Mouse (Mus musculus): ENCODE data around the gene Fam107a.

Gene Fam107a

GRCm38 (mm10) chr14:8317194-8318097, at the start of gene Fam107a:
TSS of gene Fam107a (minus strand) at chr14:8318023.
- DNase-seq = no peak

- no peak for DNase-seq
These were observed 49.3 kb upstream of the Fam107a start for GRCm38 (mm10) chr14:8367121-8367520.

- no peak for DNase-seq
These were observed 48.0 kb upstream of the Fam107a start for GRCm38 (mm10) chr14:8365833-8366232.

GRCm38 (mm10) chr14:8356836-8357235, 39.0 kb upstream of the Fam107a start:
- DNase-seq = no peak

- DNase-seq = peak; percentile 68
These were observed 38.2 kb upstream of the Fam107a start for GRCm38 (mm10) chr14:8355999-8356501.

- DNase-seq = no peak
These were observed 31.1 kb upstream of the Fam107a start for GRCm38 (mm10) chr14:8348927-8349326.

GRCm38 (mm10) chr14:8346255-8346997, 28.6 kb upstream of the Fam107a start:
- peak; percentile 78 for DNase-seq

- no peak for DNase-seq
These were observed 27.7 kb upstream of the Fam107a start for GRCm38 (mm10) chr14:8345566-8345965.

- DNase-seq = no peak
These were observed 24.8 kb upstream of the Fam107a start for GRCm38 (mm10) chr14:8342509-8343106.

GRCm38 (mm10) chr14:8340226-8340625, 22.4 kb upstream of the Fam107a start:
- DNase-seq = no peak

- DNase-seq = no peak
These were observed 18.1 kb upstream of the Fam107a start for GRCm38 (mm10) chr14:8335947-8336346.

GRCm38 (mm10) chr14:8334511-8334910, 16.7 kb upstream of the Fam107a start:
- no peak for DNase-seq

- no peak for DNase-seq
These were observed 14.8 kb upstream of the Fam107a start for GRCm38 (mm10) chr14:8332314-8333252.

GRCm38 (mm10) chr14:8331307-8331905, 13.6 kb upstream of the Fam107a start:
- DNase-seq = no peak

- no peak for DNase-seq
These were observed 12.6 kb upstream of the Fam107a start for GRCm38 (mm10) chr14:8330390-8330789.

- DNase-seq = no peak
These were observed 11.7 kb upstream of the Fam107a start for GRCm38 (mm10) chr14:8329552-8329951.

- DNase-seq = no peak
These were observed 9.5 kb upstream of the Fam107a start for GRCm38 (mm10) chr14:8327371-8327770.

- no peak for DNase-seq
These were observed 9.1 kb upstream of the Fam107a start for GRCm38 (mm10) chr14:8326961-8327360.

- no peak for DNase-seq
These were observed 7.9 kb upstream of the Fam107a start for GRCm38 (mm10) chr14:8325746-8326145.

GRCm38 (mm10) chr14:8320528-8320927, 2.7 kb upstream of the Fam107a start:
- no peak for DNase-seq

GRCm38 (mm10) chr14:8316366-8317193, 1.2 kb downstream of the Fam107a start:
- DNase-seq = no peak
